Mouse (Mus musculus): Measurements from ENCODE around the gene Sord.

- TF ChIP-seq POLR2A (IDR thresholded peaks at IDR 0.05; ENCODE audit: insufficient read length, low read depth): no peak
- no peak for TF ChIP-seq POLR2AphosphoS2 (IDR thresholded peaks at IDR 0.05; ENCODE audit: insufficient read length, low read depth)
Observed at GRCm38 (mm10) chr2:122185086-122185485, 49.5 kb upstream of the Sord start.

Measured in myocyte (in vitro differentiated cells).